Mouse (Mus musculus): Measurements from ENCODE around the gene Hnrnpu.

GRCm38 (mm10) chr1:178375381-178375780, 37.8 kb upstream of the Hnrnpu start:
- TF ChIP-seq CTCF (IDR thresholded peaks at IDR 0.05; ENCODE audit: low read depth, low read length) (no peak), POLR2A (IDR thresholded peaks at IDR 0.05; ENCODE audit: extremely low read depth, insufficient read depth, low read length) (no peak)

Data from liver, adult 2 months (tissue).